Mouse (Mus musculus) brain, adult 2 months (tissue): ENCODE data around the gene Ccdc82.

Source experiments
- DNase-seq: peaks from one replicate; pipeline ENCODE4 v3.0.0; 2011; ENCODE audit warnings: low read depth, low spot score

Ccdc82 gene

DNA sequence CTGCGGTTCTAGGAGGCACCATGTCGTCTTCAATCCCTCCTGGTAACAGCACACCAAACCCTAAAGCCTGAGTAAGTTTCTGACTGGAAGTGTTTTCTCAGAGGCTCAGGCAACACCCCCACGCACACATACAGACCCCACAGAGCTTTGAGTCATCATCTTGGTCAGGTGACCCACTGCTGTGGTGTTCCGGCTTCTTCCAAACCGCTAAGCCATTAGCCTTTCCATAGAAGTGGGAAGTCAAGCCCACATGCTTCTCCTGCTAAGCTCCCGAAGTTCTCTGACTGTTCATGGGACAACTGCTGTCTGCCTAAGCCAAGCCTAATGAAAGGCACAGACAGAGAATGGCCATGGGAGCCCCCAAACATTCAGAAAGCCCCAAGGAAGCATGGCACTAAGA, 52.4 kb downstream of the Ccdc82 start:
- peak; percentile 78 for DNase-seq

DNA sequence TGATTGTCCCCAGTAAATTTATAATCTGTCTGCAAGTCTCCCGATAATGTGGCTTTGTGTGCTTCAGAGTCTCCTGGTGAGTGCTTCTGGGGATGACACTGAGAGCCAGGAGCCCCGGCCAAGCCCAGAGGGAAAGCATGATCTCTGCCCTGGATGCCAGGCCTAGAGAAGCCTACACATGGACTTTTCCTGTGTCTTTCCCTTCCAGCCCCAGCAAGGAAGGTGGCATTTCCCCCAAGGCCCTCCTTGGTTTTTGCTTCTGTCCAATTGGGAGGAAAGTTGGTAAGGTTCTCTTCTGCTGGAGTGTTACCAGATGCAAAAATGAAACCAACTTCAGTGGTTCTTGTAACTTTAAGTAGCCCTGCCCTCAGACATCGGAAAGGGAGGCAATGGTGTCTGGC, 53.3 kb downstream of the Ccdc82 start:
- DNase-seq: peak; percentile 75

DNA sequence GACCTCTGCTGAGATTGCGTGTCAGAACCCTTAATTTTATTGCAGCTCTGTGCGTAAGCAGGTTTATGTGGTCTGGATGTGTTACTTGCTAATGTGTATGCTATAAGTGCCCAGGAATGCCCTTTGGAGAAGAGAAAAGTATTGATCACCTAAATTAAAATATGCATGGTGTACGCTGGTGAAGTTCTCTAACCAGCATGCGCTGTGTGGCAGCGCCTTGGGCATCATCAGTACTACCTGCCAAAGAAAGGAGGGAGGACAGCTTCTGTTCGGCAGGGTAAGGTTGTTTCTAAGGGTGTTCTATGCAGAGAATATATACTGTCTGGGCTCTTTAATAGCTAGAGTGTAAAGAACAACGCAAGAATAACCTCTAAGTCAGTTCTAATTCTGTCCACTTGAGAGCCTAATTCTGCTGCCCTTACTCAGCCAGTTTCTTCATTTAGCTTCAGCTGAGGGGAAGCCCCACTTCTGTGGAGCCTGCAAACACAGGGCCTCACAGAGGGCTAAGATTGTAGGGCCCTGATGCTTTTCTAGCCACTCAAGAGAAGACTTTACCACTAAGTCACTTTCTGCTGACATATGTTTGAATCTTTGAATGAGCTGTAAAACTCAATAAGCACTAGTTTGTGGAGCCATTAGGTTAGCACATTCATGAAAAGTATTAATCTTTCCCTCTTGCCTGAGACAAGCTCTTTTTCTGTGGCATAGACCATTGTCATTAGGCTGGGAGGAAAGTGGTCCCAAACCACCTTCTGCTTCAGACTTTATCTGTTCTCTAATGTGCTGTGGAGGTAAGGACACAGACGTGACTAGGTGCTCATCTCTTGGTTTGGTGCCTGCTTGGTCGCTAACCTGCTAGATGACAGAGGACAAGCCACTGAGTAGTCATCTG, 54.4 kb downstream of the Ccdc82 start:
- DNase-seq: no peak

DNA sequence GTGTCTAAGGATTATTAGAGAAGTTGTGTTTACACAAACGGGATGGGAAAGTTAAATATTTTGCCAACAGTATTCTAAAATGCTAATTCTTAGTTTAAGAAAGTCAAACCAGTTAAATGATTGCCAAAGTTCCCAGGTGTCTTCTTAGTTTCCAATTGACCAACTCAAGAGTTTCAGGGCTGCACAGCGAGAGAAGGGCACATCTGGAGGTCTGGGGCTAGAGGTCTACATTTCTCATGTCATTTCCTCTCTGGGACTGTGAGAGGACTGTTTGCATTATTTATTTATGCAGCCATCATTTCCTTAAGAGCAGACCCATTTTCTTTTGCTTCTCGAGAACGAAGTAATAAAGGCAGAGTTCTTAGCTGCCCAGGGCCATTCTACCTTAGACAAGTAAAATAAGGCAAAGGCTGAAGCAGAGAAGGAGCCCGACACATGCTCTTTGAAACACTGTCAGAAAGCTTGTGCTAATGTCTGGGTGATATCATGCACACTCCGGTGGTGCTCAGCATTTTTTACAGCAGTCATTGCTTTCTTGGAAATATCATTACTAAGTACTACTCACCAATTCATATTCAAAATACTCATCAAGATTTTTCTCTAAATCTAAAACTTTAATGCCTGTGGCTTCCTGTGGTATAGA, 55.5 kb downstream of the Ccdc82 start:
- no peak for DNase-seq

DNA sequence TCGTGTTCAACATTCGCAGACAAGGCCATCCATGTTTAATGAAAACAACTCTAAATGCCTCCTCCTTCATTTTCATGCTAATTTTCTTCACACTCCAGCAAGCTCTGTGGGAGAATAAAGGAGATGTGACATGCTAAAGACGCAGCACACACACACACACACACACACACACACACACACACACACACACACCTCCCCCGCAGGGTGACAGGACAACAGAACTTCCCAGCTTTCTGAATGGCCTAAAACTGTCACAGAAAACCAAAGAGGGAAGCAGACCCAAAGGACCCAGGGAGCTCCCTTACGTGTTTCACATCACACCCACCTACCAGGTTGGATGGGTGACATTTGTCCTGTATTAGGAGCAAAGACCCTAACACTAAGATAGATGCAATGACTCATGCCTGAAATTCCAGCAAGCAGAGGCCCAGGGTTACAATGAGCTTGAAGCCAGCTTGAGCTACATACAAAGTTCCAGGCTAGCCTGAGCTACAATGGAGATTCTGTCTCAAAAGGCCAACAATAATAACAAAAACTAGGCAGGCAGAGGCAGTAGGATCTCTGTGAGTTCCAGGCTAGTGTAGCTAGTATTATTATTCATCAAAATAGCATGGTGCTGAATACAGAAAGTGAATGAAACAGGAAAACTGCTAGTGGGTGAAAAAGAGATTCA, 56.5 kb downstream of the Ccdc82 start:
- DNase-seq: no peak

DNA sequence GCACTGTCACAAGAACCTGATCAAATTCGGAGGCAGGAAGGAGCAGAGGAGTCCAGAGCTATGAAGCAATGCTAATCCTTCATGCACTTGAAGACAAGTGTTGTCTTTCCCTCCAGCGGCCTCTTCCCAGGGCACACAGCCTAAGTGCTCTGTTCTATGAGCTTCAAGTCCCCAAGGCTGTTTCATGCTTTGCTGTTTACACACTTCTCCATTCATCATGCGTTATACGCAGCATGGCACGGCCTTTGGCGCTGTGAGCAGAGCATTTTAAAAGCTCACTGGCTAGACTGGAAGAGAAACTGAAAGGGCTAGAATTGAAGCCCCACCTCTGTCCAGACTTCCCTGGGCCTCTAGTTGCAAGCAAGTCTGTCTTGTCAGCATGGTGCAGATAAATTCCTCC, 57.2 kb downstream of the Ccdc82 start:
- DNase-seq: peak; percentile 37

DNA sequence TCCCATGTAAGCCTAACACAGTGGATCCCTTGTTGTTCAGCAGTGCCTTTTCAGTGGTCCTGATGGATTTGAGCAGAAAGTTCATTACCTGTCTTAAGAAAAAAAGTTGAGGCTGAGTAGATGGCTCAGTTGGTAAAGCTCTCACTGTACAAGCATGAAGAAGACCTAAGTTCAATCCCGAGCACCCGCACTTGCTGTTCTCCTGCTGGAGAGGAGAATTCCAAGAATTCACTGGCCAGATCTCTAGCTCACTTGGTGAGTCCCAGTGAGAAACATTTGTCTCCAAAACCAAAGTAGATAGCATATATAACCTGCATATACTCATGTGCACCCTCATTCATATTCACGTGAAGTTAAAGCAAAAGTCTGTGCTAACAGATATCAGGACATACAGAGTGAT, 59.7 kb downstream of the Ccdc82 start:
- DNase-seq: no peak

DNA sequence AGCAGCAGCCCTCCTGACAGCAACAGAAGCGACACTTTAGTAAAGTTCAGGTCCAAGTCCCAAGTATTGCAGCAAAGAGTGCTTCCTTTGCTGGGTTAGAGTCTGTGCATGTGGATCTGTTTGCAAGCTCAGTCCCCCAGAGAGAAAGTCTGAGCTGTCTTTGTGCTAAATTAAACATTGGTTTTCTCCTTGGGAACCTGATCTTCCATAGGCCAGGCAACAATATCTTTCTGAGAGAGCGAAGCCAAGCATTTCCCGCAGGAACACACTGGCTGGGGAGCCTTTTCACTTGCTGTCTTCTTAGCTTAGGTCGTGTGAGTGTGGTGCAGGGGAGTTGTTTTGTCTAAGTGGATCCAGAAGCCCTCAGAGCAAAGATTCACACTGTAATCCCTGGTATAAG, 60.5 kb downstream of the Ccdc82 start:
- no peak for DNase-seq

DNA sequence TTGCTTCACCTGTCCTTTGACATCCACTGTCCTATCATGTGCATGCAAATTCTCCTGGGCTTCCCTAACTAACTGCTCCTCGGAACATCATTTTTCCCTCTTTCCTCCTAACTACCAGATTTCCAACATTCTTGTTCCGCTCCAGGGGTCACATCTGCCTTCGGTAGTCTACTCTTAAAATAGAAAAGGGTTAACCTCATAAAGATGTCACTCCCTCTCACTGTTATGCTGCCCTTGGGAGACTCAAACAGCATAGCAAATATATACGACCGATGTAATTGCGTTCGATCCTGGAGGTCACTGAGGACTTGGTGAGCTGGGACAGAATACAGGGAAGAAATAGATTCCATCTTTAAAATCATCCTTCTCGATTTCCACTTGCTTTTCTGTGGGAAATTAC, 62.0 kb downstream of the Ccdc82 start:
- DNase-seq: no peak

DNA sequence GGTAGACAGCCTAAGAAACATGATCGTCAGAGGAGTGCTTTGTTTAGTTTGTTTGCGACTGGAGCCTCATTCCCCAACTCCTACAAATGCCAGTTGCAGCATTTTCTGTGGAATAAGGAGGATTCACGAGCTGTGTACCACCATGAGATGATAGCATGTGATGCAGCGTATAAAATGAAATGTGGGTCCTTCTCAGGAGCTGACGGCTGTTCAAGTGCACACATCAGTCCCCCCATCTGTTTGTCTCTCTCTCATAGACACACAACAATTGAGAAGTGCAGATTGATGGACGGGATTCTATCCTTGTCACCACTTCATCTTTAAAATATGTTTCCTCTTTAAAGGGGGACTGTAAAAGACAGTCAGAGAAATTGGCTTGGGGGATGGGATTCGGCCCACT, 63.1 kb downstream of the Ccdc82 start:
- DNase-seq: no peak

DNA sequence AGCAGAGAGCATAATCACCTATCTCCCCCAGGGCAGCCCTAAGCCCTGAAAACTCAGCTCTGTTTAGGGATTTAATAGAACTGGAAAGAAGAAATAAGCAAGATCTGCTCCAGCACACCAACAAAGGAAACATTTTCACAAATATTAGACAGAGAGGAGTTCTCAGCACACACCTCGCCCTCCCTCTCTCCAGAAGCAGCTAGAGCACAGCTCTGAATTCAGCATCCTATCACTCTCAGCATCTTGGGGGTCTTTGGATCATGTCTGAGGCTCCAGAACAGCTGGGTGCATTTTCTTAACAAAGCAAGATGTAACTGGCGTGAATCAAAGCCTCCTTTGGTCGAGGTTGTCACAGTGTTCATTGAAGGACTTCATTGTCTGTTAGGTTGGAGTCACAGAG, 63.5 kb downstream of the Ccdc82 start:
- no peak for DNase-seq

DNA sequence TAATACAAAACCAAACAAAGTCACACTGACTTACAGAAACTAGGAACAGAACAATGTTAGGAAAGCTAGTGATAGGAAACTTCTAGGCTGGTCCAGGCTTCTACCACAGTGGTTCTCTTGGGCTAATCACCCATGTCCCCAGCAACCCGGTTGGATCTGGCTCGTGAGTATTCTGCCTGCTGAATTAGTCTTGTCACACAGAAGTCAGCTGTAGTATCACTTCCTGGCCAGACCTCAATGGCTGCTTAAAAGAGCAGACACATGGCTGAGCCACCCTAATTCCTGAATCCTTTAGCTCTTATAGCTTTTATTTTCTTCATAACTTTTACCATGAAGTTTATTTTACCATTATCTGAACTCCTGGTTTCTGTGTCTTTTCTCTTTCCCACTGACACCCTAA, 64.3 kb downstream of the Ccdc82 start:
- DNase-seq: no peak

DNA sequence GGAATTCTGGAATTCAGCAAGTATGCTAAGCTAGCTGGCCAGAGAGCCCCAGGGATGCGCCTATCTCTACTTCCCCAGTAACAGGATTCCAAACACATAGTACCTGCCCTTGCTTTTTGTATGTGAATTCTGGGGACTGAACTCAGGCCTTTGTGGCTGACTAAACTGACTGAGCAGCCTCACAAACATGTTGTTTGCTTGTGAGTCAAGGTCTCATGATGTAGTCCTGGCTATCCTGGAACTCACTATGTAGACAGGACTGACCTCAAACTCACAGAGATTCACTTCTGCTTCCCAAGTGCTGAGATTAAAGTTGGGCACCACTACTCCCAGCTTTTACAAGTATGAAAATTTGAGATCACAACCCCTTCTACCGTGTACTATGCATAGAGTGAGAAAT, 67.2 kb downstream of the Ccdc82 start:
- no peak for DNase-seq

DNA sequence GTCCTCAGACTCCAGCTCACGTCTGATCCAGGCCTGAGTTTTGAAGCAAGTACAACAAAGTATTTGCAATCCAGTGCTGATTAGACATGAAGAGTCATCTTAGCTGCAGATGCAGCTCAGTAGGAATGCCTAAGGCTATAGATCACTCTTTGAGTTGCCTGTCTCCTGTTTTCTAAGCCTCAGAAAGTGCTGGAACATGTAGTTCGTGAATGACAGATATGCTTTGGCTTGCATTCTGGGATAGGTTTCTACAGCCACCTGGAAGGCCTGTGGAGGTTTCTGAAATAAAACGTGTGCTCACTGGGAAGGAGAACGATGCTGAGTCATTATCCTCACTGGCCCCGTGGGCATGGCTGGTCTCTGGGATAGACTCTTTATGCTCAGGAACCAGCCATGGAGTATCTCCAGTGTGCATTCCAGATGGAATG, 67.8 kb downstream of the Ccdc82 start:
- DNase-seq: peak; percentile 53

DNA sequence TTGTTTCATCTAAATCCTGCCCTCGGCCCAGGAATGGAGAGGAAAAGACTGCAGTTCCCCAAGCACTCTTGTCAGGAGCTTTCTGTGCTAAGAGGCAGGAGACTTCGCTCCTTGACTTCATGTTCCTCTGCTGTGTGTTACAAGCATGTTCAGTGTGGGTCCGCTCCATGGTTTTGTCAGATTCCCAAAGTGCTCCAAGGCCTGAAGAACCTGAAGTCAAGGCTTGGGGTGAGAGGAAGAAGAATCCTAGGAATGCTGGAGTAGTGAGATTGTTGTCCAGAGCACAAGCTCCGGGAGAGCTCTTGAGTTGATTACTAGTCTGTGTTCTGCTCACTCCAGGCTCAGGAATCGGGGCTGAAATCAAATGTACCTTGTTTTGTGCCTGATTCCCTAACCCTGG, 68.6 kb downstream of the Ccdc82 start:
- DNase-seq: no peak

DNA sequence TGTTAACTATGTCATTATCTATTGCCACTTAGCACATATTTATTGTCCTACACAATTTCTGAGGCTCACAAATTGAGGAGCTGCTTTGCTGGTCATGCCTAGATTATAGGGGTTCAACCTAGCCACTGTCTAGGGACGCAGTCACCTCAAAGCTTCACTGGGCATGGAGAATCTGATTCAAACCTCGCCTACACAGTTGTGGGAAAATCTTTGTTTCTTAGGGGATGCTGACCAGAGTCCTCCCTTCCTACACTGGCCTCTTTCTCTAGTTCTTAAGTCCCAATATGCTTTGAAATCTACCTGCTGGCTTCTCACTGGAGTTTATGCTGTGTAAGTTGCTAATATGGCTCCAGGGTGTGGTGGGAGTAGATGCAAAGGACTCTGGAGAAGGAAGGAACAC, 72.8 kb downstream of the Ccdc82 start:
- DNase-seq: no peak

DNA sequence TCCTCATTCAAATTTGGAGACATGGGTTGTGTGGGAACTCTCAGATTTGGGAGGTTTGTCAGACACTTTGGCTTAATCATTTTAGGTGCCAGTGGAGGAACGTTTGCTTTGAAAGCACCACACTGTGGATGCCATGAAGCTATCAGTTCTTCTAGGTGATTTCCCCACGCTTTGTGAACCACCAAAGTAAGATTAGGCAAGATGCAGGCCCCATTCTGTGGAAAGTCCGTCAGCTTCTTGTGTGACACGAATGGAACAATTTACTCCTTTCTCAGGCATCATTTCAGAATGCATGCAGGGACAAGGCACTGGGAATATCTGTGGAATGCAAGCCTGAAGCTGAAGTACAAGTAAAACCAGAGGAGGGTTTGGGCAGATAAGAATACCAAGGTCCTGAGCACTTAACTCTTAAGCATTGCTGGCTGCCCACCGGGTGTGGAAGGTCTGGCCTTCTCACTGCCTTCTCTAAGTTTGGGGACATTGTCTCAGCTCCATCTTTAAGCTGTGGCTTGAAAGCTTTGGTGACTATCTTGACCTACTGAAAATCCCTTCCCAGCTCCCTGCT, 74.1 kb downstream of the Ccdc82 start:
- no peak for DNase-seq

DNA sequence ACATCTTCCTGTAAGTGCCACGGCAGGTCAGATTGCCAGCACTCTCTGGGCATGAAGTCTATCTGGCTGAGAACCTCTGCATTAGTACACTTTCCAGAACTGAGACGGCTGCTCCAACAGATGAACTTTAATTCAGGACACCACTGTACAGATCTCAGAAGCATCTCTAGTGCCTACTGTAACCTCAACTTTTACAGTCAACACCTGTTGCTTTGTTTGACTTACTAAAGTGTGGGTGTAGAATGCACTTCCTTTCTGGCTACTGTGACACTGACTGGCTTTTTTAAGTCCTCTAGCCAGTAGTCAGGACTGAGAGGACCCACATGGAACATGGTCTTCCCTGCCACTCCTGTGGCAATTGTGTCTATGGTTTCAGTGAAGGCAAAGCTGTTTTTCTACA, 76.3 kb downstream of the Ccdc82 start:
- no peak for DNase-seq

DNA sequence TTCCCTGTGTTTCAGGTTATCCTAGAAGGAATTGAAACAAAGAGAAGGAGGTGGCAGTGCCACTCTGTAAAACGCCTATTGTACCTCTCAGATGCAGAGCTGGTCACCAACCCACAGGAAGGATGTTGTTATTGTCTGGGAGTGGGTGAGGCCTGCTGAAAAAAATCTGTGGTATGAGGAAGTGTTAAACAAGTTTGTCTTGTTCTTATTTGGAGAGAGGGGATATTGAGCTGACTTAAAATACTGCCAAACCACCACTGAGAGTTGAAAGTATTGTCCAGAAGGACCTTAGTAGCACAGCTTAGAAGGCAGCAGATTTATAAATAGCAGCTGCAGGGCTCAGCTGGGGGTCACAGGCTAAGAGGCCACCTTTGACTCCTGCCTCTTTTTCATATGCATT, 76.9 kb downstream of the Ccdc82 start:
- DNase-seq: no peak
